Mouse (Mus musculus) gastrocnemius, postnatal 4 days (tissue): ENCODE data around the gene Nxpe3. TPM values are rescaled to one million over a fixed set of nuclear protein-coding genes. Genes with fewer than 3 reads are reported as not detected.

Source experiments
- DNase-seq, 2 experiments: peaks; one replicate each; pipeline ENCODE4 v3.0.0; 2021 to 2022; ENCODE audit warnings: low spot score in 2 of 2, mixed read lengths in 2 of 2
- long read RNA-seq, 2 experiments: library from polyadenylated mRNA; stranded (forward); transcript quantifications; one replicate each; pipeline ENCODE4 v2.0.0; 2021
- total RNA-seq, 2 experiments: library from RNA; stranded (reverse); gene quantifications; 2 replicates each; pipeline ENCODE4 v1.2.3; 2021

Gene Nxpe3
- total RNA-seq = under 1 TPM; 0.39 TPM
- long read RNA-seq, experiment 1 = 0 reads
- long read RNA-seq, experiment 2 = 0 reads

- peak; percentile 59 to 82 for DNase-seq
Measured at GRCm38 (mm10) chr16:55894893-55895650, at the start of gene Nxpe3. Gene Nxpe3 (minus strand): TSS chr16:55895285.

- no peak for DNase-seq
Measured at GRCm38 (mm10) chr16:55940781-55941180, 45.7 kb upstream of the Nxpe3 start.

GRCm38 (mm10) chr16:55939703-55940102 lies 44.6 kb upstream of the Nxpe3 start:
- DNase-seq = no peak

- DNase-seq = no peak
Measured at GRCm38 (mm10) chr16:55938761-55939160, 43.7 kb upstream of the Nxpe3 start.

- DNase-seq = peak; percentile 56 to 86
Measured at GRCm38 (mm10) chr16:55934453-55935037, 39.5 kb upstream of the Nxpe3 start, which contains the start of gene Cep97. Gene Cep97 (minus strand): TSS chr16:55934855.

GRCm38 (mm10) chr16:55933681-55934343 lies 38.7 kb upstream of the Nxpe3 start:
- peak; percentile 33 to 34 for DNase-seq

GRCm38 (mm10) chr16:55924010-55924409 lies 28.9 kb upstream of the Nxpe3 start:
- no peak for DNase-seq

- DNase-seq = no peak
Measured at GRCm38 (mm10) chr16:55922079-55922478, 27.0 kb upstream of the Nxpe3 start.

- DNase-seq = no peak
Measured at GRCm38 (mm10) chr16:55914716-55915115, 19.6 kb upstream of the Nxpe3 start.

- DNase-seq = no peak
Measured at GRCm38 (mm10) chr16:55910208-55910793, 15.2 kb upstream of the Nxpe3 start.

- DNase-seq = no peak
Measured at GRCm38 (mm10) chr16:55906928-55907679, 12.0 kb upstream of the Nxpe3 start.

GRCm38 (mm10) chr16:55905370-55905769 lies 10.3 kb upstream of the Nxpe3 start:
- no peak for DNase-seq

GRCm38 (mm10) chr16:55901839-55902756 lies 7.0 kb upstream of the Nxpe3 start:
- no peak for DNase-seq

- DNase-seq = no peak
Measured at GRCm38 (mm10) chr16:55898385-55899002, 3.4 kb upstream of the Nxpe3 start.

GRCm38 (mm10) chr16:55895651-55896095 lies 588 bp upstream of the Nxpe3 start:
- no peak for DNase-seq

- no peak for DNase-seq
Measured at GRCm38 (mm10) chr16:55894536-55894892, 571 bp downstream of the Nxpe3 start.

- DNase-seq = no peak
Measured at GRCm38 (mm10) chr16:55893410-55894107, 1.5 kb downstream of the Nxpe3 start.

GRCm38 (mm10) chr16:55892484-55892883 lies 2.6 kb downstream of the Nxpe3 start:
- no peak for DNase-seq

GRCm38 (mm10) chr16:55891346-55891745 lies 3.7 kb downstream of the Nxpe3 start:
- DNase-seq = no peak
